ENCODE assay signal across 8 mouse cellular contexts in the genomic region with DNA sequence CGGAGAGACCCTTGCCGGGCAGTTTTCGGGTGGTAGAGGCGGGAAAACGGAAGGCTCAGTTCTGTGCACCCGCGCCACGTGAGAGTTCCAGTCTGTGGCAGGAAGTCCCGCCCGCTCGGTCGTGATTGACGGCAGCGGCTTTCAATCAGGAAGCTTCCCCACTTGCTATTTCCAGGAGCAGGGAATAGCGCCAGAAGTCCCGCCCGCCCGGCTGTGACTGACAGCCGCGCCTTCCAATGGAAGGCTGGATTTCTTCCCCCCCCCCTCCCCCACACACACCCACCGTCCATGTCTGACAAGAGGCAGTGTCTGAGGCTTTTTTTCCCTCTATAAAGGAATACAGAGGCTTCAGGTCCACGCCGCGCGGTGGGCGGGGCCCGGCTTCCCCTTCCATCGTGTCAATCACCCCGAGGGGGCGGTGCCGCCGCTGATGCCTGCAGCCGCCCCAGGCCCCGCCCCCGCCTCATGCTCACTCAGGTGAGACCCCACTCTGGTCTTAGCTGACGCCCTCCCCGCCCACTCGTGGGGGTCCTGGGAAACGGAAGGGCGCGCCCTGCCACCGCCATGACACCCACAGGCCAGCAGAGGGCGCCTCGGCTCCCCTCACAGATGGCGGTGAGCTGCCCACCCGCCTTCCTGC.
DNase-seq lines count a peak whose midpoint lies in the region; ATAC-seq and TF ChIP-seq lines count a peak whose summit lies in the region.

No protein-coding gene starts in this region.

- peak; percentile 97 for ATAC-seq in forebrain, postnatal 0 days
- peak; percentile 99 for ATAC-seq in lung, embryonic 15.5 days (ENCODE audit: borderline replicate concordance, extremely low read depth, low FRiP score, low TSS enrichment)

- under 1% methylated on average over 46 of the region's 46 CpGs for WGBS in cerebellum, adult 2 months
- under 1% methylated on average over 44 of the region's 46 CpGs for WGBS in forebrain, postnatal 0 days
- under 1% methylated on average over 45 of the region's 46 CpGs for WGBS in lung, embryonic 15.5 days

- peak overlapping the region; percentile 92 to 96 for H3K4me3 ChIP-seq in MEL (ENCODE audit: control insufficient read depth in 1 of 2, insufficient read depth in 1 of 2, low read depth in 2 of 2, low read length in 2 of 2)
- H3K4me3 ChIP-seq in cerebellum, adult 2 months (replicated peaks; ENCODE audit: insufficient read depth, low read depth, low read length): peak overlapping the region; percentile 97
- H3K4me3 ChIP-seq in forebrain, postnatal 0 days (ENCODE audit: low read depth, low read length): peak overlapping the region; percentile 64
- peak overlapping the region; percentile 86 for H3K4me3 ChIP-seq in lung, embryonic 15.5 days

- TF ChIP-seq RAD21 in MEL (IDR thresholded peaks at IDR 0.05; ENCODE audit: low read depth, low read length): peak; percentile 28

- TF ChIP-seq POLR2A in MEL (IDR thresholded peaks at IDR 0.05; ENCODE audit: control insufficient read depth in 1 of 2, insufficient read depth in 1 of 2, low read depth in 1 of 2, low read length in 2 of 2, poor library complexity in 1 of 2): no peak
- no peak for TF ChIP-seq POLR2A in cerebellum, adult 2 months (IDR thresholded peaks at IDR 0.05; ENCODE audit: borderline replicate concordance, insufficient read depth, low read length)

- peak overlapping the region; percentile 71 for H3K27ac ChIP-seq in MEL (ENCODE audit: control insufficient read depth, low read depth, low read length)
- peak overlapping the region; percentile 63; the same call in 1 of the 2 replicates for H3K27ac ChIP-seq in cerebellum, adult 2 months (ENCODE audit: insufficient read depth, low read length)
- H3K27ac ChIP-seq in forebrain, postnatal 0 days (ENCODE audit: low read depth, low read length): peak overlapping the region; percentile 93
- H3K27ac ChIP-seq in lung, embryonic 15.5 days: peak overlapping the region; percentile 86

- no peak for TF ChIP-seq EP300 in MEL (IDR thresholded peaks at IDR 0.05; ENCODE audit: low read depth in 1 of 2, low read length in 2 of 2)

- no peaks in the 10 kb centered on the region for H3K36me3 ChIP-seq in MEL (ENCODE audit: control insufficient read depth in 1 of 2, insufficient read depth in 2 of 2, low read length in 2 of 2)
- H3K36me3 ChIP-seq in forebrain, postnatal 0 days (ENCODE audit: insufficient read depth): no peaks in the 10 kb centered on the region
- H3K36me3 ChIP-seq in lung, embryonic 15.5 days: no peaks in the 10 kb centered on the region

- H3K9me3 ChIP-seq in MEL (replicated peaks; ENCODE audit: insufficient read depth, low read length): no peaks in the 10 kb centered on the region
- H3K9me3 ChIP-seq in forebrain, postnatal 0 days (ENCODE audit: low read length): no peaks in the 10 kb centered on the region
- H3K9me3 ChIP-seq in lung, embryonic 15.5 days: no peaks in the 10 kb centered on the region

- peak; percentile 97 for DNase-seq in MEL (ENCODE audit: low read depth, low spot score)
- peak; percentile 98 to 99 for DNase-seq in cerebellum, adult 2 months
- DNase-seq in forebrain, postnatal 0 days: peak; percentile 99
- peak; percentile 98 for DNase-seq in heart, postnatal 4 days
- DNase-seq in layer of hippocampus, adult 8-10 months (ENCODE audit: low spot score in 2 of 2): peak; percentile 96 to 98
- DNase-seq in ovary, adult 18-20 months (ENCODE audit: low spot score): peak; percentile 95
- DNase-seq in thymus, postnatal 0 days (ENCODE audit: low spot score): peak; percentile 97

- H3K4me1 ChIP-seq in MEL (ENCODE audit: control insufficient read depth in 1 of 2, insufficient read depth in 2 of 2, low read length in 2 of 2): no peaks in the 10 kb centered on the region
- no peaks in the 10 kb centered on the region for H3K4me1 ChIP-seq in cerebellum, adult 2 months (ENCODE audit: control insufficient read depth, insufficient read depth, low read length)
- no peaks in the 10 kb centered on the region for H3K4me1 ChIP-seq in forebrain, postnatal 0 days (ENCODE audit: insufficient read depth)
- H3K4me1 ChIP-seq in lung, embryonic 15.5 days: no peaks in the 10 kb centered on the region

- peak overlapping the region; percentile 97 for H3K9ac ChIP-seq in MEL (ENCODE audit: control insufficient read depth, low read depth, low read length, poor library complexity, severe bottlenecking)
- H3K9ac ChIP-seq in forebrain, postnatal 0 days: peak overlapping the region; percentile 76
- H3K9ac ChIP-seq in lung, embryonic 15.5 days: peak overlapping the region; percentile 53

- no peaks in the 10 kb centered on the region for H3K27me3 ChIP-seq in MEL (ENCODE audit: control insufficient read depth in 1 of 2, insufficient read depth in 2 of 2, low read length in 2 of 2)
- H3K27me3 ChIP-seq in cerebellum, adult 2 months (ENCODE audit: control insufficient read depth, insufficient read depth, low read length): no peaks in the 10 kb centered on the region
- no peaks in the 10 kb centered on the region for H3K27me3 ChIP-seq in forebrain, postnatal 0 days (ENCODE audit: insufficient read depth, low read length)
- H3K27me3 ChIP-seq in lung, embryonic 15.5 days: no peaks in the 10 kb centered on the region

- H3K4me2 ChIP-seq in forebrain, postnatal 0 days (ENCODE audit: low read depth): peak overlapping the region; percentile 48
- peak overlapping the region; percentile 75 for H3K4me2 ChIP-seq in lung, embryonic 15.5 days

- peak in 2 of 3 experiments; percentile 55 to 85; a peak in 5 of 6 replicates for TF ChIP-seq CTCF in MEL (IDR thresholded peaks at IDR 0.05 in 2 of 3, conservative IDR thresholded peaks at IDR 0.05 in 1 of 3; ENCODE audit: control insufficient read depth in 1 of 3, insufficient read depth in 1 of 3, low read depth in 2 of 3, low read length in 3 of 3, poor library complexity in 1 of 3, severe bottlenecking in 1 of 3)
- peak; percentile 60 for TF ChIP-seq CTCF in cerebellum, adult 2 months (IDR thresholded peaks at IDR 0.05; ENCODE audit: borderline replicate concordance, insufficient read depth, low read depth, low read length)
- peak; percentile 92 for TF ChIP-seq CTCF in forebrain, postnatal 0 days (IDR thresholded peaks at IDR 0.05; ENCODE audit: low read depth)

- H3K79me2 ChIP-seq in MEL (ENCODE audit: control insufficient read depth, insufficient read depth, low read length, poor library complexity): no peaks in the 10 kb centered on the region; the same call in 1 of the 2 replicates

TF ChIP-seq in MEL, 35 proteins besides CTCF, POLR2A, EP300 and RAD21 (continues in another document):
- TF ChIP-seq MXI1 (IDR thresholded peaks at IDR 0.05; ENCODE audit: low read depth, low read length): peak; percentile 90; the same call in 1 of the 2 replicates
- no peak for TF ChIP-seq TBP (IDR thresholded peaks at IDR 0.05; ENCODE audit: low read depth, low read length)
- TF ChIP-seq JUND (IDR thresholded peaks at IDR 0.05; ENCODE audit: low read depth, low read length): no peak
- TF ChIP-seq ZC3H11A (IDR thresholded peaks at IDR 0.05; ENCODE audit: low read depth, low read length): no peak
- peak; percentile 88 for TF ChIP-seq HCFC1 (IDR thresholded peaks at IDR 0.05; ENCODE audit: low read depth, low read length)
- TF ChIP-seq GABPA (IDR thresholded peaks at IDR 0.05; ENCODE audit: low read depth, low read length): no peak
- peak; percentile 53 for TF ChIP-seq SMC3 (IDR thresholded peaks at IDR 0.05; ENCODE audit: low read depth, low read length)
- peak; percentile 75 for TF ChIP-seq USF1 (IDR thresholded peaks at IDR 0.05; ENCODE audit: low read depth, low read length)
- peak; percentile 91 for TF ChIP-seq CHD2 (IDR thresholded peaks at IDR 0.05; ENCODE audit: low read length)
- no peak for TF ChIP-seq ZMIZ1 (IDR thresholded peaks at IDR 0.05; ENCODE audit: low read depth, low read length)
- no peak for TF ChIP-seq ZKSCAN1 (IDR thresholded peaks at IDR 0.05; ENCODE audit: low read depth, low read length)
- no peak for TF ChIP-seq TAL1 (IDR thresholded peaks at IDR 0.05; ENCODE audit: low read length)
- peak; percentile 57; the same call in 1 of the 2 replicates for TF ChIP-seq SIN3A (IDR thresholded peaks at IDR 0.05; ENCODE audit: low read length)
- no peak for TF ChIP-seq RCOR1 (IDR thresholded peaks at IDR 0.05; ENCODE audit: low read depth, low read length)
- TF ChIP-seq MAFK (IDR thresholded peaks at IDR 0.05; ENCODE audit: borderline replicate concordance, low read depth, low read length): no peak
- no peak for TF ChIP-seq E2F4 (IDR thresholded peaks at IDR 0.05; ENCODE audit: borderline replicate concordance, low read depth, low read length)
- TF ChIP-seq USF2 (IDR thresholded peaks at IDR 0.05; ENCODE audit: borderline replicate concordance in 1 of 2, insufficient read depth in 1 of 2, low read depth in 1 of 2, low read length in 2 of 2): no peak
- no peak for TF ChIP-seq MYB (IDR thresholded peaks at IDR 0.05; ENCODE audit: low read depth, low read length)
- TF ChIP-seq MAZ (IDR thresholded peaks at IDR 0.05; ENCODE audit: low read depth, low read length): peak; percentile 85; the same call in 1 of the 2 replicates
- TF ChIP-seq GATA1 (IDR thresholded peaks at IDR 0.05; ENCODE audit: low read depth, low read length): no peak
- TF ChIP-seq ETS1 (IDR thresholded peaks at IDR 0.05; ENCODE audit: low read depth, low read length): 0 out of 2 replicates have a peak, but pooled peaks have one; percentile 21
- no peak for TF ChIP-seq NELFE (IDR thresholded peaks at IDR 0.05; ENCODE audit: low read depth, low read length)
- TF ChIP-seq POLR2AphosphoS5 (IDR thresholded peaks at IDR 0.05; ENCODE audit: borderline replicate concordance, low read depth, low read length): no peak
- TF ChIP-seq BHLHE40 (IDR thresholded peaks at IDR 0.05; ENCODE audit: borderline replicate concordance, low read depth, low read length): peak; percentile 43; the same call in 1 of the 2 replicates
- TF ChIP-seq MYC (IDR thresholded peaks at IDR 0.05; ENCODE audit: low read depth, low read length): peak; percentile 90; the same call in 1 of the 2 replicates
- TF ChIP-seq MAX (IDR thresholded peaks at IDR 0.05; ENCODE audit: low read length): peak; percentile 82
- TF ChIP-seq ELF1 (IDR thresholded peaks at IDR 0.05; ENCODE audit: low read depth, low read length): 0 out of 2 replicates have a peak, but pooled peaks have one; percentile 34
- 0 out of 2 replicates have a peak, but pooled peaks have one; percentile 10 for TF ChIP-seq TCF12 (IDR thresholded peaks at IDR 0.05; ENCODE audit: low read depth, low read length)
- TF ChIP-seq MEF2A (IDR thresholded peaks at IDR 0.05; ENCODE audit: extremely low read depth, insufficient replicate concordance, low read depth, low read length, poor library complexity, severe bottlenecking): no peak
- TF ChIP-seq NRF1 (IDR thresholded peaks at IDR 0.05; ENCODE audit: insufficient read depth, low read depth, low read length, poor library complexity, severe bottlenecking): no peak
- no peak for TF ChIP-seq CHD1 (IDR thresholded peaks at IDR 0.05; ENCODE audit: low read depth, low read length)

Comparison
In these comparisons a context has a peak if more than half of its experiments do, and no peak if none do; other contexts are left out.
1. Peak in every context shown above with its lines: DNase-seq, ATAC-seq, H3K4me3 ChIP-seq and H3K27ac ChIP-seq.